Mouse (Mus musculus): ENCODE data around the gene Slc27a4. TPM values are rescaled to one million over a fixed set of nuclear protein-coding genes. Genes with fewer than 3 reads are reported as not detected.

The Slc27a4 gene
- 10 to 100 TPM in 1 of 2 experiments, 1 to 10 TPM in 1; 9.3 to 11.3 TPM for polyA plus RNA-seq (2017; shearing (Covaris generic))

GRCm38 (mm10) chr2:29802075-29802826, at the start of gene Slc27a4:
Slc27a4 (plus strand) TSS chr2:29802634.

GRCm38 (mm10) chr2:29787104-29787917, 15.1 kb upstream of the Slc27a4 start, which contains the start of gene Coq4:
Coq4 (plus strand) TSS chr2:29787493.

GRCm38 (mm10) chr2:29787937-29788681, 14.3 kb upstream of the Slc27a4 start, which contains the start of gene Trub2:
Trub2 (minus strand) TSS chr2:29788502.

GRCm38 (mm10) chr2:29820025-29820817, 17.8 kb downstream of the Slc27a4 start, which contains the start of gene Urm1:
Urm1 (plus strand) TSS chr2:29820075.

Other genes starting within 250 kb of the Slc27a4 start
- 10 to 100 TPM; 34.9 to 40.1 TPM for gene Rapgef1, start 182.9 kb upstream of the Slc27a4 start, polyA plus RNA-seq (2017; shearing (Covaris generic))
- gene Gm13420, start 50.9 kb upstream of the Slc27a4 start, polyA plus RNA-seq (2017; shearing (Covaris generic)): 1 to 10 TPM in 1 of 2 experiments, not detected in 1; 1.4 TPM
- 1 to 10 TPM in 1 of 2 experiments, under 1 TPM in 1; 0.42 to 2.4 TPM for gene Gm13547, start 43.3 kb upstream of the Slc27a4 start, polyA plus RNA-seq (2017; shearing (Covaris generic))
- gene Coq4, start 15.1 kb upstream of the Slc27a4 start, polyA plus RNA-seq (2017; shearing (Covaris generic)): 1 to 10 TPM; 7.1 to 8.2 TPM
- 10 to 100 TPM; 28.5 to 30.4 TPM for gene Trub2, start 14.1 kb upstream of the Slc27a4 start, polyA plus RNA-seq (2017; shearing (Covaris generic))
- gene Urm1, start 17.4 kb downstream of the Slc27a4 start, polyA plus RNA-seq (2017; shearing (Covaris generic)): 10 to 100 TPM; 14.1 to 23.2 TPM
- 1 to 10 TPM; 1.1 to 4.7 TPM for gene Cercam, start 66.5 kb downstream of the Slc27a4 start, polyA plus RNA-seq (2017; shearing (Covaris generic))
- gene Odf2, start 86.6 kb downstream of the Slc27a4 start, polyA plus RNA-seq (2017; shearing (Covaris generic)): 10 to 100 TPM; 65.1 to 84.1 TPM
- gene Gle1, start 132.8 kb downstream of the Slc27a4 start, polyA plus RNA-seq (2017; shearing (Covaris generic)): 10 to 100 TPM; 66.9 to 67.1 TPM
- 100 to 1,000 TPM in 1 of 2 experiments, 10 to 100 TPM in 1; 97.2 to 109 TPM for gene Sptan1, start 162.9 kb downstream of the Slc27a4 start, polyA plus RNA-seq (2017; shearing (Covaris generic))
- gene Wdr34, start 246.2 kb downstream of the Slc27a4 start, polyA plus RNA-seq (2017; shearing (Covaris generic)): 1 to 10 TPM in 1 of 2 experiments, under 1 TPM in 1; 0.44 to 1.6 TPM